Mouse (Mus musculus): ENCODE results near the gene Cd3eap.

The Cd3eap gene

GRCm38 (mm10) chr7:19308454-19309277, 50.6 kb downstream of the Cd3eap start:
- DNase-seq (ENCODE audit: low read depth) = peak; percentile 95

- DNase-seq (ENCODE audit: low read depth) = peak; percentile 91
These were observed 51.4 kb downstream of the Cd3eap start for GRCm38 (mm10) chr7:19307739-19308453.

GRCm38 (mm10) chr7:19306819-19307738, 52.2 kb downstream of the Cd3eap start:
- DNase-seq (ENCODE audit: low read depth) = peak; percentile 36
